Mouse (Mus musculus) lung, postnatal 0 days (tissue): ENCODE results near the gene Ctnna2.

Source experiments
- CTCF ChIP-seq: IDR thresholded peaks from 2 replicates; pipeline ENCODE4 v1.5.1; 2016; ENCODE audit warnings: antibody characterized with exemption, mild to moderate bottlenecking
- EP300 ChIP-seq: IDR thresholded peaks from 2 replicates; pipeline ENCODE4 v1.6.1; 2016; ENCODE audit warnings: antibody characterized with exemption, mild to moderate bottlenecking, control low read depth

- TF ChIP-seq CTCF: no peak
- no peak for TF ChIP-seq EP300
Measured at GRCm38 (mm10) chr6:77075396-77076376, 903.8 kb downstream of the Ctnna2 start.
